Mouse (Mus musculus): ENCODE measurements around the gene Gm28305. TPM values are rescaled to one million over a fixed set of nuclear protein-coding genes. Genes with fewer than 3 reads are reported as not detected.

Gene Gm28305
- polyA plus RNA-seq, 1 experiment from 2014 or later = not detected

Other genes with a start within 250 kb of the Gm28305 start
- 3.7 and 4.2 TPM in 2 replicates for gene Nphp3, start 38.1 kb upstream of the Gm28305 start, polyA plus RNA-seq (2014; fragmentation: Nextera tagmentation; extraction: Ambion mirVana)
- gene Uba5, start 22.5 kb downstream of the Gm28305 start, polyA plus RNA-seq (2014; fragmentation: Nextera tagmentation; extraction: Ambion mirVana) = 68.1 and 68.6 TPM in 2 replicates
- 7.9 and 9.2 TPM in 2 replicates for gene Acad11, start 22.7 kb downstream of the Gm28305 start, polyA plus RNA-seq (2014; fragmentation: Nextera tagmentation; extraction: Ambion mirVana)
- gene Ackr4, start 86.3 kb downstream of the Gm28305 start, polyA plus RNA-seq (2014; fragmentation: Nextera tagmentation; extraction: Ambion mirVana) = 0.31 and 0.38 TPM in 2 replicates
- 19.8 and 31.5 TPM in 2 replicates for gene Dnajc13, start 222.3 kb downstream of the Gm28305 start, polyA plus RNA-seq (2014; fragmentation: Nextera tagmentation; extraction: Ambion mirVana)

Measured in hindbrain, embryonic 11.5 days (tissue).